Mouse (Mus musculus) layer of hippocampus, adult 6 months (tissue): ENCODE measurements around the gene 1600014C23Rik. TPM values are rescaled to one million over a fixed set of nuclear protein-coding genes. Genes with fewer than 3 reads are reported as not detected.

Experiments
- long read RNA-seq, 2 experiments: library from polyadenylated mRNA; unstranded; transcript quantifications; one replicate each; pipeline ENCODE4 v2.0.0; 2019 to 2020
- polyA plus RNA-seq: library from polyadenylated mRNA; unstranded; fragments of <200 nt; fragmentation: Nextera tagmentation; gene quantifications from 2 replicates; pipeline ENCODE4 v1.2.3, GENCODE M21; 2021

The 1600014C23Rik gene
- 0.64 and 0.90 TPM in 2 replicates for polyA plus RNA-seq
- long read RNA-seq, experiment 1, result 0 reads
- long read RNA-seq, experiment 2, result 0 reads

GRCm38 (mm10) chr17:45733735-45734301 lies at the start of gene 1600014C23Rik:
TSS of gene 1600014C23Rik (minus strand) at chr17:45733844.

GRCm38 (mm10) chr17:45686716-45687115 lies 46.9 kb downstream of the 1600014C23Rik start, which contains the start of gene Tmem63b:
TSS of gene Tmem63b (minus strand) at chr17:45686905.

GRCm38 (mm10) chr17:45686093-45686619 lies 47.5 kb downstream of the 1600014C23Rik start, which contains the start of gene Mrpl14:
TSS of gene Mrpl14 (plus strand) at chr17:45686322.

Other genes with a start within 250 kb of the 1600014C23Rik start
- 12.8 and 12.9 TPM in 2 replicates for gene Aars2, start 227.0 kb downstream of the 1600014C23Rik start, polyA plus RNA-seq
- 9.9 and 10.8 TPM in 2 replicates for gene Tcte1, start 210.4 kb downstream of the 1600014C23Rik start, polyA plus RNA-seq
- 18.5 and 20.3 TPM in 2 replicates for gene Tmem151b, start 184.2 kb downstream of the 1600014C23Rik start, polyA plus RNA-seq
- gene Nfkbie, start 178.1 kb downstream of the 1600014C23Rik start, polyA plus RNA-seq, result 1.6 and 1.8 TPM in 2 replicates
- 83.8 and 87.7 TPM in 2 replicates for gene Slc35b2, start 170.0 kb downstream of the 1600014C23Rik start, polyA plus RNA-seq
- 3,458 and 3,875 TPM in 2 replicates for gene Hsp90ab1, start 160.6 kb downstream of the 1600014C23Rik start, polyA plus RNA-seq
- gene Slc29a1, start 134.2 kb downstream of the 1600014C23Rik start, polyA plus RNA-seq, result 26.0 and 26.3 TPM in 2 replicates
- gene Mymx, start 131.7 kb downstream of the 1600014C23Rik start, polyA plus RNA-seq, result not detected in 2 replicates
- gene Capn11, start 74.5 kb downstream of the 1600014C23Rik start, polyA plus RNA-seq, result 0.05 TPM in 1 of 2 replicates, not detected in the other
- gene Mrpl14, start 47.5 kb downstream of the 1600014C23Rik start, polyA plus RNA-seq, result 155 TPM in 2 replicates
- gene Tmem63b, start 46.9 kb downstream of the 1600014C23Rik start, polyA plus RNA-seq, result 61.9 and 72.1 TPM in 2 replicates